Mouse (Mus musculus): ENCODE measurements around the gene Akain1.

Gene Akain1

GRCm38 (mm10) chr17:69479261-69479660 lies 40.1 kb downstream of the Akain1 start:
- no peak for DNase-seq (ENCODE audit: low spot score)

GRCm38 (mm10) chr17:69487116-69487515 lies 48.0 kb downstream of the Akain1 start:
- no peak for DNase-seq (ENCODE audit: low spot score)

GRCm38 (mm10) chr17:69487884-69488283 lies 48.8 kb downstream of the Akain1 start:
- DNase-seq (ENCODE audit: low spot score) = no peak

GRCm38 (mm10) chr17:69488826-69489225 lies 49.7 kb downstream of the Akain1 start:
- no peak for DNase-seq (ENCODE audit: low spot score)

GRCm38 (mm10) chr17:69492368-69492767 lies 53.2 kb downstream of the Akain1 start:
- peak; percentile 26 for DNase-seq (ENCODE audit: low spot score)

- no peak for DNase-seq (ENCODE audit: low spot score)
Measured at GRCm38 (mm10) chr17:69495531-69495930, 56.4 kb downstream of the Akain1 start.

GRCm38 (mm10) chr17:69496125-69496524 lies 57.0 kb downstream of the Akain1 start:
- no peak for DNase-seq (ENCODE audit: low spot score)

GRCm38 (mm10) chr17:69497315-69497714 lies 58.2 kb downstream of the Akain1 start:
- no peak for DNase-seq (ENCODE audit: low spot score)

GRCm38 (mm10) chr17:69498913-69499312 lies 59.8 kb downstream of the Akain1 start:
- no peak for DNase-seq (ENCODE audit: low spot score)

GRCm38 (mm10) chr17:69499441-69499840 lies 60.3 kb downstream of the Akain1 start:
- no peak for DNase-seq (ENCODE audit: low spot score)

- DNase-seq (ENCODE audit: low spot score) = peak; percentile 48
Measured at GRCm38 (mm10) chr17:69506070-69506469, 66.9 kb downstream of the Akain1 start.

- no peak for DNase-seq (ENCODE audit: low spot score)
Measured at GRCm38 (mm10) chr17:69516344-69516907, 77.3 kb downstream of the Akain1 start.

- no peak for DNase-seq (ENCODE audit: low spot score)
Measured at GRCm38 (mm10) chr17:69531472-69531871, 92.3 kb downstream of the Akain1 start.
